ENCODE assay signal across 8 mouse cellular contexts in the genomic region with DNA sequence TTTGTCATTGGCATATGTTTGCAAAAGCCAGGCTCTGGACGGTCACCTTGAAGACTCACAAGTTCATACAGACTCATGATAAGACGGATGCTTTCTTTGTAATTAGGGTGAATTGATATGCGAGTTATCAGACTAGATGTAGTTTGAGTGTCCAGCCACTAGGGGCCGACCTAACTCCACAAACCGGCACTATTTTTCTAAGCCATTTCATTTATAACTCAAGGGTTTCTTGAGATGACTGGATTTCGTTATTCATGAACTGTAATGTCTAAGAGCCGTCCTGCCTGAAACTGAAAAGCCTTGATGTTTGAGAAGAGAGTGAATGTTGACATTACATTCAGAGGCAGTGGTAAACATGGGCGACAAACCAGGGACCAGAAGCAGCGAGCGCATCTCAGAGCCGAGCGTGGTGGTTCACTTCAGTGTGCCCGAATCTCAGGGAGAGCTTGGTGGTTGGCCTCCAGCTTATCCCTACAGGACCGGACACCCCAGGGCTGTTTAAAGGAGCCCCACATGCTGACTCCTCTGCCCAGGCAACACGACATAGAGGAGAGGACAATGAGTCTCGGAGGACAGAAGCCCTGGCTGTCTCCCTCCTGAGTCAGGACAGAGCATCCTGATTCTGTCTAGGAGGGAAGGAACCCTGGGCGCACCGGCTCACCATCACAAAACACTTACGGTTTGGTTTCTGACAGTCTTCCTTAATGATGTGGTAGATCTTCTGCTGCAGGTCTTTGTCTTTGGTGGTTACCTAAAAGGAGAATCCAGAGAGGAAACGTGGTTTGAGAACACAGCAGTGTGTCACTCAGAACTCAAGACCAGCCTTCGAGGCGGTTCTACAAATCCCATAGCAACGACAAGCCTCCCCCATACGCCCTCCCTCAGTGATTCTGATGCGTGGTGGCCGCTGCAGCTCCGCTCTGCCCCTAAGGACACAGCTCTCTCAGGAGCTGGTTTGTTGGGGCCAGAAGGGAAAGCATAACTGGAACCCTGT. TPM values are rescaled to one million over a fixed set of nuclear protein-coding genes. Genes with fewer than 3 reads are reported as not detected.
DNase-seq lines count a peak whose midpoint lies in the region; ATAC-seq and TF ChIP-seq lines count a peak whose summit lies in the region.

No protein-coding gene starts in this region.

- no peak overlapping the region for H3K27ac ChIP-seq in forebrain, embryonic 10.5 days
- 0 out of 2 replicates have a peak overlapping the region, but pooled peaks have one; percentile 17 for H3K27ac ChIP-seq in hindbrain, embryonic 15.5 days (replicated peaks)
- H3K27ac ChIP-seq in macrophage, result peak overlapping the region; percentile 98
- H3K27ac ChIP-seq in small intestine, adult 2 months (ENCODE audit: insufficient read depth, low read depth, low read length), result peak overlapping the region; percentile 77

- WGBS in forebrain, embryonic 10.5 days, result 66% methylated on average over 27 of the region's 27 CpGs
- 49% methylated on average over 27 of the region's 27 CpGs for WGBS in hindbrain, embryonic 15.5 days
- 17% methylated on average over 27 of the region's 27 CpGs for WGBS in macrophage (ENCODE audit: missing documents)
- WGBS in small intestine, adult 2 months, result 42% methylated on average over 27 of the region's 27 CpGs

- peaks cover 31% of the 10 kb centered on the region for H3K4me1 ChIP-seq in forebrain, embryonic 10.5 days
- peaks cover 20% of the 10 kb centered on the region for H3K4me1 ChIP-seq in hindbrain, embryonic 15.5 days (replicated peaks)
- peaks cover 28% of the 10 kb centered on the region for H3K4me1 ChIP-seq in small intestine, adult 2 months (ENCODE audit: control insufficient read depth, insufficient read depth, insufficient read length, low read length)

- intact Hi-C loops in heart, postnatal 25 days (cut with DNase I), result loop anchor here (2.0 to 10.0 kb wide), 7 partner anchors 110 to 313 kb away; partner anchors contain the start of gene Sfr1

- H3K4me3 ChIP-seq in forebrain, embryonic 10.5 days, result no peak overlapping the region
- H3K4me3 ChIP-seq in hindbrain, embryonic 15.5 days, result no peak overlapping the region
- peak overlapping the region; percentile 10; the same call in 1 of the 2 replicates for H3K4me3 ChIP-seq in macrophage (ENCODE audit: inconsistent target)
- H3K4me3 ChIP-seq in small intestine, adult 2 months (ENCODE audit: low read depth, low read length), result peak overlapping the region; percentile 34

- no peaks in the 10 kb centered on the region for H3K79me2 ChIP-seq in macrophage (ENCODE audit: inconsistent target)

- no peak overlapping the region for H3K4me2 ChIP-seq in hindbrain, embryonic 15.5 days

- H3K9ac ChIP-seq in hindbrain, embryonic 15.5 days, result no peak overlapping the region

- ATAC-seq in hindbrain, embryonic 15.5 days (ENCODE audit: low FRiP score, low read depth), result no peak

- no peaks in the 10 kb centered on the region for H3K27me3 ChIP-seq in forebrain, embryonic 10.5 days (ENCODE audit: poor library complexity, severe bottlenecking)
- H3K27me3 ChIP-seq in hindbrain, embryonic 15.5 days, result no peaks in the 10 kb centered on the region
- no peaks in the 10 kb centered on the region for H3K27me3 ChIP-seq in small intestine, adult 2 months (ENCODE audit: control insufficient read depth, insufficient read depth, low read length)

- DNase-seq in heart, adult 11 months, result peak; percentile 93
- no peak for DNase-seq in heart, postnatal 25 days (ENCODE audit: low spot score)
- peak; percentile 84 for DNase-seq in brain, embryonic 14.5 days (ENCODE audit: low read depth)
- DNase-seq in forebrain, embryonic 10.5 days (ENCODE audit: extremely low spot score, low spot score), result peak; percentile 43
- DNase-seq in left cerebral cortex, adult 9 months (ENCODE audit: low spot score in 2 of 2), result peak; percentile 37 to 80

- H3K9me3 ChIP-seq in forebrain, embryonic 10.5 days, result no peaks in the 10 kb centered on the region
- no peaks in the 10 kb centered on the region for H3K9me3 ChIP-seq in hindbrain, embryonic 15.5 days

- TF ChIP-seq POLR2A in brain, embryonic 14.5 days (IDR thresholded peaks at IDR 0.05; ENCODE audit: borderline replicate concordance, extremely low read depth, insufficient read depth, insufficient read length, poor library complexity, severe bottlenecking), result no peak
- no peak for TF ChIP-seq POLR2A in small intestine, adult 2 months (IDR thresholded peaks at IDR 0.05; ENCODE audit: low read depth, low read length)

- peaks cover 51% of the 10 kb centered on the region for H3K36me3 ChIP-seq in forebrain, embryonic 10.5 days (replicated peaks)
- no peaks in the 10 kb centered on the region for H3K36me3 ChIP-seq in hindbrain, embryonic 15.5 days
- no peaks in the 10 kb centered on the region for H3K36me3 ChIP-seq in macrophage (ENCODE audit: inconsistent target)
- no peaks in the 10 kb centered on the region for H3K36me3 ChIP-seq in small intestine, adult 2 months (ENCODE audit: control insufficient read depth, insufficient read depth, low read length)

- TF ChIP-seq CTCF in brain, embryonic 14.5 days (IDR thresholded peaks at IDR 0.05; ENCODE audit: borderline replicate concordance, extremely low read depth, insufficient read depth, insufficient read length), result peak; percentile 73; the same call in 1 of the 2 replicates
- TF ChIP-seq CTCF in small intestine, adult 2 months (IDR thresholded peaks at IDR 0.05; ENCODE audit: extremely low read depth, insufficient read length, insufficient replicate concordance, low read depth, low read length), result no peak; the same call in 1 of the 2 replicates

RNA-seq across cellular contexts. Expression of gene Stn1, which starts 29.9 kb away (rescaled TPM):
- total RNA-seq in heart, postnatal 25 days (2021), result 10 to 100 TPM; 17.8 to 18.9 TPM
- 23.9 and 24.8 TPM in 2 replicates for polyA plus RNA-seq in brain, embryonic 14.5 days (2012; rRNA removed)
- polyA plus RNA-seq in forebrain, embryonic 10.5 days (2016; fragmentation: Nextera tagmentation; extraction: Ambion mirVana), result 64.3 and 68.1 TPM in 2 replicates
- 29.5 and 31.4 TPM in 2 replicates for polyA plus RNA-seq in hindbrain, embryonic 15.5 days (2015; fragmentation: Nextera tagmentation; extraction: Ambion mirVana)
- 10 to 100 TPM in 25 of 26 experiments, 1 to 10 TPM in 1; 7.3 to 45.3 (median 21.4) TPM for total RNA-seq in macrophage (2018; cell fraction: chromatin; rRNA removed)
- 10 to 100 TPM in 25 of 26 experiments, 1 to 10 TPM in 1; 9.8 to 18.2 (median 15.1) TPM for total RNA-seq in macrophage (2018; cell fraction: cytosol; rRNA removed)
- 10 to 100 TPM in 24 of 26 experiments, 1 to 10 TPM in 2; 5.8 to 45.3 (median 18.7) TPM for total RNA-seq in macrophage (2018; cell fraction: nucleus; rRNA removed)
- polyA plus RNA-seq in macrophage (2018), result 11.7 to 18.7 TPM (median 18.2 TPM) in 3 replicates
- polyA plus RNA-seq in small intestine, adult 2 months (2012; rRNA removed), result 9.2 and 15.0 TPM in 2 replicates

RNA-seq across cellular contexts. Expression of gene Sh3pxd2a, which starts 43.2 kb away (rescaled TPM):
- 10 to 100 TPM; 63.5 to 63.6 TPM for total RNA-seq in heart, postnatal 25 days (2021)
- polyA plus RNA-seq in brain, embryonic 14.5 days (2012; rRNA removed), result 10.1 and 14.5 TPM in 2 replicates
- polyA plus RNA-seq in forebrain, embryonic 10.5 days (2016; fragmentation: Nextera tagmentation; extraction: Ambion mirVana), result 1.5 and 1.8 TPM in 2 replicates
- 2.3 and 2.4 TPM in 2 replicates for polyA plus RNA-seq in hindbrain, embryonic 15.5 days (2015; fragmentation: Nextera tagmentation; extraction: Ambion mirVana)
- total RNA-seq in macrophage (2018; cell fraction: chromatin; rRNA removed), result 10 to 100 TPM; 10.9 to 28.2 (median 21.6) TPM
- total RNA-seq in macrophage (2018; cell fraction: cytosol; rRNA removed), result 10 to 100 TPM in 14 of 26 experiments, 1 to 10 TPM in 12; 6.1 to 17.3 (median 11.1) TPM
- 10 to 100 TPM in 25 of 26 experiments, 1 to 10 TPM in 1; 9.3 to 36.6 (median 16.3) TPM for total RNA-seq in macrophage (2018; cell fraction: nucleus; rRNA removed)
- 7.9 to 13.4 TPM (median 8.0 TPM) in 3 replicates for polyA plus RNA-seq in macrophage (2018)
- 6.2 and 6.3 TPM in 2 replicates for polyA plus RNA-seq in small intestine, adult 2 months (2012; rRNA removed)

Comparison
In these comparisons a context has a peak if more than half of its experiments do, and no peak if none do; other contexts are left out.
1. H3K4me3 ChIP-seq: peak in macrophage (single experiment) and small intestine, adult 2 months (single experiment); none in forebrain, embryonic 10.5 days (single experiment) and hindbrain, embryonic 15.5 days (single experiment).